Mouse (Mus musculus): ENCODE results near the gene Mgat5b. TPM values are rescaled to one million over a fixed set of nuclear protein-coding genes. Genes with fewer than 3 reads are reported as not detected.

The Mgat5b gene
- total and polyA plus RNA-seq, 3 experiments, result 0.10 to 0.82 (median 0.11) TPM

DNA sequence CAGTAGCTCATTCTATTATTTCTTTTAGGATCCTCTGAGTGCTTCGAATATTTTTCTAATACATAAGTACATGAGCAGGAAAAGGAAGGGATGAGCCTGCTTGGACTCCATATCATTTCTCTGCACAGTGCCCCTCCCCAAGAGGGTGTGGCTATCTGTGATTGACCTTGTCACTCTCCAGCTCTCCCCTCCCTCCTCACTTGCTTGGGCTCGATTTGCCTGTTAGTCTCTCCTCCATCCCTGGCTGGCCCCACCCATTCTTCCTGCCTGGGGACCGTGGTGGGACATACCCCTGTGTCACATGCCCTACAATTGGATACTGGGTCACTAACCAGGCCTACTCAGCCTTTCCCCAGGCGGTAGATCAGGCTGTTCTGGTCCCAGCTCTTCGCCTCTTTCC lies 39.9 kb downstream of the Mgat5b start:
- Histone ChIP-seq H3K27ac (no peak overlapping the region), H3K36me3 (ENCODE audit: control insufficient read depth, insufficient read depth, low read length) (no peaks in the 10 kb centered on the region), H3K27me3 (ENCODE audit: control insufficient read depth, insufficient read depth, low read length) (no peaks in the 10 kb centered on the region), H3K4me3 (no peak overlapping the region), H3K9ac (ENCODE audit: low read depth, low read length) (no peak overlapping the region), H3K4me1 (ENCODE audit: control insufficient read depth, insufficient read depth, low read length) (no peaks in the 10 kb centered on the region), H3K79me2 (replicated peaks; ENCODE audit: control insufficient read depth, insufficient read depth, low read length) (no peaks in the 10 kb centered on the region)
- intact Hi-C loops (cut with DNase I), result no loop called here
- TF ChIP-seq EP300 (IDR thresholded peaks at IDR 0.05; ENCODE audit: insufficient read depth, low read depth, low read length), result no peak
- no peak for TF ChIP-seq CTCF (IDR thresholded peaks at IDR 0.05)
- TF ChIP-seq POLR2A (IDR thresholded peaks at IDR 0.05; ENCODE audit: insufficient read depth, low read depth, low read length), result no peak
- DNase-seq, result no peak
- 53% methylated on average over 5 of the region's 5 CpGs for WGBS

DNA sequence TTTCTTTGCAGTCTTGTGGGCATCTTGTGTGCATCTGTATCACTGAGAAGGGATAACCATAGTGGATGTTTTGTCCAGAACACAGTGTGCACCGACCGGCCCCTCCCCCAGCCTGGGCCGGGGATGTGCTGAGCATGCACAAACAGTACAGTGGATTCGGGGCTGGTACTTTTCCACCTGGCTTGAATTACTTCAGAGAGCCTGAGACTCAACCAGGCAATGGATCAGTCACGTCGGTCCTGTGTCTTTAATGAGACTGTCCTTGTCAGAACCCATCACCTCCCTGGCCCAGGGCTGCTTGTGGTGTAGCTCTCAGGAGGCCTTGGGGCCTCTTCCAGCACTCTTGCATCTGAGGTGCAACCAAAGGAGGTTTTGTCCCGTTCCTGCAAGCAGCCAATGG lies 46.4 kb downstream of the Mgat5b start:
- Histone ChIP-seq H3K79me2 (replicated peaks; ENCODE audit: control insufficient read depth, insufficient read depth, low read length) (no peaks in the 10 kb centered on the region), H3K9ac (ENCODE audit: low read depth, low read length) (no peak overlapping the region), H3K27ac (no peak overlapping the region), H3K27me3 (ENCODE audit: control insufficient read depth, insufficient read depth, low read length) (no peaks in the 10 kb centered on the region), H3K4me1 (ENCODE audit: control insufficient read depth, insufficient read depth, low read length) (no peaks in the 10 kb centered on the region), H3K4me3 (no peak overlapping the region), H3K36me3 (ENCODE audit: control insufficient read depth, insufficient read depth, low read length) (no peaks in the 10 kb centered on the region)
- 84% methylated on average over 7 of the region's 7 CpGs for WGBS
- TF ChIP-seq EP300 (IDR thresholded peaks at IDR 0.05; ENCODE audit: insufficient read depth, low read depth, low read length) (no peak), CTCF (IDR thresholded peaks at IDR 0.05) (no peak), POLR2A (IDR thresholded peaks at IDR 0.05; ENCODE audit: insufficient read depth, low read depth, low read length) (no peak)
- intact Hi-C loops (cut with DNase I), result no loop called here
- DNase-seq, result no peak

DNA sequence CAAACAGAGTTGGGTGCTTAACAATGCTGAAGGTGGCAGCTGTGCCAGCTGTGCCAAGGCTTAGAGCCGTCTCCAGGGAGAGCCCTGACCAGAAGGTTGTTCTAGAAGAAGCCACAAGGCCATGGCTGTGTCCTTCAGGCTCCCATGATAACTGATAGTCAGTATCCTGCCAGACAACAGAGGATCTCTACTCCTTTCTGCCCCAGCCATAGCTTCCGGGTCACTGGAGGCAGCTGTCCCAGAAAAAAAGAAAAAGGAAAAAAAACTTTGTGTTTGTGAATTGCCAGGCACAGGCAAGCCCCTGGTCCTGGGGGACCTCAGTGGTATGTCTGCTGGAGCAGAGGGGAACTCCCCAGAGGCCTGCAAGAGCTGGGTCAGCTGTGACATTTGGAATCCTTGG lies 47.3 kb downstream of the Mgat5b start:
- no peak overlapping the region for H3K9ac ChIP-seq (ENCODE audit: low read depth, low read length)
- H3K79me2 ChIP-seq (replicated peaks; ENCODE audit: control insufficient read depth, insufficient read depth, low read length), result no peaks in the 10 kb centered on the region
- WGBS, result 43% methylated on average over 2 of the region's 2 CpGs
- intact Hi-C loops (cut with DNase I), result no loop called here
- H3K4me3 ChIP-seq, result no peak overlapping the region
- no peak for DNase-seq
- no peak overlapping the region for H3K27ac ChIP-seq
- H3K4me1 ChIP-seq (ENCODE audit: control insufficient read depth, insufficient read depth, low read length), result no peaks in the 10 kb centered on the region
- H3K27me3 ChIP-seq (ENCODE audit: control insufficient read depth, insufficient read depth, low read length), result no peaks in the 10 kb centered on the region
- no peaks in the 10 kb centered on the region for H3K36me3 ChIP-seq (ENCODE audit: control insufficient read depth, insufficient read depth, low read length)
- TF ChIP-seq CTCF (IDR thresholded peaks at IDR 0.05) (no peak), EP300 (IDR thresholded peaks at IDR 0.05; ENCODE audit: insufficient read depth, low read depth, low read length) (no peak), POLR2A (IDR thresholded peaks at IDR 0.05; ENCODE audit: insufficient read depth, low read depth, low read length) (no peak)

DNA sequence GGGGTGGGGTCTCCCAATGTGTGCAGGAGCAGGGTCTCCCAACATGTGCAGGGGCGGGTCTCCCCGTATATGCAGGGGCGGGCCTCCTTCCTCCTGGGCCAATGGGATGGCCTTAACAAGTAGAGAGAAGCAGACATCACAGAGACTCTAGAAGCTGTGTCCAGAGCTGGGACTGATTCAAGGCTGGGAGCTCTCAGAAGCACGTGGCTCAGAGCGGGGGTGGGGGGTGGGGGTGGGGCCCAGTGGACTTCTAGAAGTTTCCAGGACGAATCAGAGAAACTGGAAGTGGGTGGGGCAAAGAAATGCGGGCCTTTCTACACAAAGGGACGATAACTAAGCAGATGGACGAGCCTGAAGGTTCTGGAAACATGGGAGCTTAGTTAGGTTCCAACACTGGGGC lies 49.9 kb downstream of the Mgat5b start:
- no peak for DNase-seq
- WGBS, result 67% methylated on average over 9 of the region's 9 CpGs
- Histone ChIP-seq H3K4me1 (ENCODE audit: control insufficient read depth, insufficient read depth, low read length) (no peaks in the 10 kb centered on the region), H3K9ac (ENCODE audit: low read depth, low read length) (no peak overlapping the region), H3K4me3 (no peak overlapping the region), H3K79me2 (replicated peaks; ENCODE audit: control insufficient read depth, insufficient read depth, low read length) (no peaks in the 10 kb centered on the region), H3K27ac (no peak overlapping the region), H3K36me3 (ENCODE audit: control insufficient read depth, insufficient read depth, low read length) (no peaks in the 10 kb centered on the region), H3K27me3 (ENCODE audit: control insufficient read depth, insufficient read depth, low read length) (no peaks in the 10 kb centered on the region)
- intact Hi-C loops (cut with DNase I), result no loop called here
- TF ChIP-seq POLR2A (IDR thresholded peaks at IDR 0.05; ENCODE audit: insufficient read depth, low read depth, low read length) (no peak), EP300 (IDR thresholded peaks at IDR 0.05; ENCODE audit: insufficient read depth, low read depth, low read length) (no peak), CTCF (IDR thresholded peaks at IDR 0.05) (no peak)

DNA sequence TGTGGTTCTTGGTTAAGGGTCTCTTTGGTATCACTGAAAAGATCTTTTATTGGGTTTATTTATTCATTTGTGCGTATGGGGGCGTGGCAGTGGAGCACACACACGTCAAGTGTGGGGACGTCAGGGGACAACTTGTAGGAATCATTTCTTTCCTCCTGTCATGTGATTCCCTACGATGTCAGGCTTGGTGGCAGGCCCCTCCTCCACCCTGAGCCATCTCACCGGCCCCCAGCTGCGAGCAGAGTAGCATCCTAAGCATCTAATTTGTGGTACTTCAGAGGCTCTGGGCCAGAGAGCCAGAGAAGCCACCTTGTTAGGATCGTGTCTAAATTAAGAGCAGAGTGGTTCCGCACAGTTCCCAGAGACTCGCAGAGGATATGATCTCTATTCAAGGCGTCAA lies 50.8 kb downstream of the Mgat5b start:
- intact Hi-C loops (cut with DNase I), result no loop called here
- no peak for TF ChIP-seq POLR2A (IDR thresholded peaks at IDR 0.05; ENCODE audit: insufficient read depth, low read depth, low read length)
- TF ChIP-seq EP300 (IDR thresholded peaks at IDR 0.05; ENCODE audit: insufficient read depth, low read depth, low read length), result no peak
- no peak for TF ChIP-seq CTCF (IDR thresholded peaks at IDR 0.05)
- H3K4me1 ChIP-seq (ENCODE audit: control insufficient read depth, insufficient read depth, low read length), result no peaks in the 10 kb centered on the region
- no peaks in the 10 kb centered on the region for H3K36me3 ChIP-seq (ENCODE audit: control insufficient read depth, insufficient read depth, low read length)
- no peaks in the 10 kb centered on the region for H3K27me3 ChIP-seq (ENCODE audit: control insufficient read depth, insufficient read depth, low read length)
- H3K9ac ChIP-seq (ENCODE audit: low read depth, low read length), result no peak overlapping the region
- no peak for DNase-seq
- H3K27ac ChIP-seq, result no peak overlapping the region
- no peaks in the 10 kb centered on the region for H3K79me2 ChIP-seq (replicated peaks; ENCODE audit: control insufficient read depth, insufficient read depth, low read length)
- 64% methylated on average over 11 of the region's 11 CpGs for WGBS
- no peak overlapping the region for H3K4me3 ChIP-seq

DNA sequence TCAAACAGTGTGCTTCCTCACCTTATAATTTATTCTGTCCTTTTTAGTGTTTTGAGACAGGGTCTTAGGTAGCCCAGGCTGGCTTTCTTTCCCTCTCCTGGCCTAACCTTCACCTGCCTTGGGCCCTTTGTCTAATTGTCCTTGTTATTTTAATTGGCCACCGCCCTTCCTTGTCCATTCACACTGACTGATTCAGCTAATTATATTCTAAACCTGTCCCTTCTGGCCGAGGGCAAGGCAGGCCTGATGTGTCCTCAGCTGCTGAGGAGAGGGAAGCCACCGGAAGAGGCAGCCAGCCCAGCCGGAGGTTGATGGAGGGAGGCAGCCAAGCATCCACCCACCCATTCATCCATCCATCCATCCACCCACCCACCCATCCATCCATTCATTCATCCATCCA lies 52.2 kb downstream of the Mgat5b start:
- Histone ChIP-seq H3K27ac (no peak overlapping the region), H3K36me3 (ENCODE audit: control insufficient read depth, insufficient read depth, low read length) (no peaks in the 10 kb centered on the region), H3K4me1 (ENCODE audit: control insufficient read depth, insufficient read depth, low read length) (no peaks in the 10 kb centered on the region), H3K4me3 (no peak overlapping the region), H3K9ac (ENCODE audit: low read depth, low read length) (no peak overlapping the region), H3K79me2 (replicated peaks; ENCODE audit: control insufficient read depth, insufficient read depth, low read length) (no peaks in the 10 kb centered on the region), H3K27me3 (ENCODE audit: control insufficient read depth, insufficient read depth, low read length) (no peaks in the 10 kb centered on the region)
- no peak for DNase-seq
- no peak for TF ChIP-seq CTCF (IDR thresholded peaks at IDR 0.05)
- no peak for TF ChIP-seq POLR2A (IDR thresholded peaks at IDR 0.05; ENCODE audit: insufficient read depth, low read depth, low read length)
- no peak for TF ChIP-seq EP300 (IDR thresholded peaks at IDR 0.05; ENCODE audit: insufficient read depth, low read depth, low read length)
- WGBS, result 69% methylated on average over 4 of the region's 4 CpGs
- intact Hi-C loops (cut with DNase I), result no loop called here

Measured in heart, adult 2 months (tissue).